Mouse (Mus musculus) liver, embryonic 14 days (tissue): ENCODE results near the gene Nudt6. TPM values are rescaled to one million over a fixed set of nuclear protein-coding genes. Genes with fewer than 3 reads are reported as not detected.

Experiments
- polyA plus RNA-seq: library from polyadenylated mRNA; depleted of rRNA; stranded (reverse); fragments of >200 nt; gene quantifications from 2 replicates; pipeline ENCODE4 v1.2.3, GENCODE M21; 2012; rRNA removed

Nudt6 gene
- 3.4 and 4.0 TPM in 2 replicates for polyA plus RNA-seq

DNA sequence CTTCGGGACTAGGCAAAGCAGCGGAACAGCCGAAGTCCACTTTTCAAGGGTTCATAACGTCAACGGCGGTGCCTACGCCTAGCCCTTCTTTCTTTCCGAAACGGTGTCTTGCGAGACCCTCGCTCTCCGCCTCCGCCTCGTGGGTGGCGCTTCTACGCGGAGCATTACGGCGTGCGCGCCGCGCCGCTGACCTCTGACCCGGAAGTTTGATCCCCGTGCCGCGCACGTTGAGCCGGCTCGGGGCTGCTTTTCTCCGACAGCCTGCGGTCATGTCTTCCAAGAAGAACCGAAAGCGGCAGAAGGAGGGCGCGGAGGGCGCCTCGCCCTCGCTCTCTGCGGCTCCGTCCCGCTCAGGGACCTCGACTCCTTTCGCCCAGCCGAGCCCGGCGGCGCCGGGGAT lies at the start of gene Nudt6:
Gene Nudt6 (minus strand): TSS at position 140 of the 400 bp plus-strand sequence.

DNA sequence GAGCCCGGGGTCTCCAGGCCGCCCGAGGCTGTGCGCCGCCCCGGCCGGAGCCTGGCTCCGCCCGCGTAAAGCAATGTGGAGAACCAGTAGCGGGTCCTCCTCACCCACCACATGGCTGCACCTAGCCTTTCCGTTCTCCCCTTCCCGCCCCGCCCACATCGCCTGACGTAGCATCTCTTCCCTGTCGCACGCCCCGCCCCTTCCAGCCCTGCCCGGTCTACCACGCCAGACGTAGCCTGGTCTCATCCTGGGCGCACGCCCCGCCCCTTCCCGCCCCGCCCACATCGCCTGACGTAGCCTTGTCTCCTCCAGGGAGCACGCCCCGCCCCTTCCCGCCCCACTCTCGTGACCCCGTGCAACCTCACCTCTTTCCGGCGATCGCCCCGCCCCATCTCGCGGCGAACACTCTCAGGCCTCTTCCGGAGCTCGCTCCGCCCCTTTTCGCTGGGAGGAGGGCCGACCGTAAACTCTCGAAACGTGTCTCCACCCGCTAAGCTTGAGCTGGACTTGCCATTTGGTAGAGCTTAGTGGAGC lies 486 bp downstream of the Nudt6 start, which contains the start of gene Spata5:
Gene Spata5 (plus strand): TSS at position 439 of the 534 bp plus-strand sequence.

Other genes with a start within 250 kb of the Nudt6 start
- gene Il21, start 187.6 kb downstream of the Nudt6 start, polyA plus RNA-seq = not detected in 2 replicates
- gene Bbs12, start 107.7 kb downstream of the Nudt6 start, polyA plus RNA-seq = 1.8 and 2.9 TPM in 2 replicates
- gene Cetn4, start 107.5 kb downstream of the Nudt6 start, polyA plus RNA-seq = 1.6 and 1.8 TPM in 2 replicates
- gene Fgf2, start 71.9 kb downstream of the Nudt6 start, polyA plus RNA-seq = 0.06 TPM in 2 replicates
- gene Spata5, start 315 bp downstream of the Nudt6 start, polyA plus RNA-seq = 6.4 and 7.3 TPM in 2 replicates
- gene Spry1, start 219.7 kb upstream of the Nudt6 start, polyA plus RNA-seq = 3.3 and 3.4 TPM in 2 replicates